Mouse (Mus musculus) G1E (cell line): ENCODE data around the gene Tent5a.

Experiments used
- CTCF ChIP-seq: IDR thresholded peaks from 2 replicates; pipeline ENCODE4 v1.5.1; 2012; ENCODE audit warnings: low read depth, low read length, inconsistent platforms, mixed read lengths
- GATA1 ChIP-seq: IDR thresholded peaks from 2 replicates; pipeline ENCODE4 v1.6.1; 2012; ENCODE audit warnings: borderline replicate concordance, low read length, inconsistent platforms, mixed read lengths
- GATA2 ChIP-seq: IDR thresholded peaks from 2 replicates; pipeline ENCODE4 v1.6.1; 2012; ENCODE audit warnings: low read depth, low read length, inconsistent platforms, borderline replicate concordance
- POLR2AphosphoS5 ChIP-seq: IDR thresholded peaks from 2 replicates; pipeline ENCODE4 v1.6.1; 2012; ENCODE audit warnings: low read depth, low read length, inconsistent platforms; ENCODE audit not compliant: insufficient replicate concordance
- TAL1 ChIP-seq: conservative IDR thresholded peaks from 2 replicates; pipeline ENCODE4 v1.6.1; 2012; ENCODE audit warnings: low read depth, low read length, inconsistent platforms, mixed read lengths

GRCm38 (mm10) chr9:85340303-85340702, 13.2 kb upstream of the Tent5a start:
- TF ChIP-seq CTCF (no peak), GATA2 (no peak), TAL1 (no peak), POLR2AphosphoS5 (no peak), GATA1 (no peak)
